Mouse (Mus musculus): ENCODE data around the gene Gnao1.

The Gnao1 gene

GRCm38 (mm10) chr8:93998961-93999360 lies 189.2 kb downstream of the Gnao1 start:
- no peak for DNase-seq (ENCODE audit: extremely low read depth, low read depth)

- DNase-seq (ENCODE audit: extremely low read depth, low read depth), result no peak
Observed at GRCm38 (mm10) chr8:94004139-94004538, 194.4 kb downstream of the Gnao1 start.

- no peak for DNase-seq (ENCODE audit: extremely low read depth, low read depth)
Observed at GRCm38 (mm10) chr8:94009243-94009845, 199.6 kb downstream of the Gnao1 start.

GRCm38 (mm10) chr8:94010101-94010705 lies 200.4 kb downstream of the Gnao1 start:
- DNase-seq (ENCODE audit: extremely low read depth, low read depth), result no peak

GRCm38 (mm10) chr8:94011076-94012012 lies 201.6 kb downstream of the Gnao1 start:
- DNase-seq (ENCODE audit: extremely low read depth, low read depth), result peak; percentile 63

- DNase-seq (ENCODE audit: extremely low read depth, low read depth), result no peak
Observed at GRCm38 (mm10) chr8:94012013-94012951, 202.5 kb downstream of the Gnao1 start, which contains the start of gene Amfr. Gene Amfr, minus strand, starts transcription at chr8:94012842.

GRCm38 (mm10) chr8:94013026-94013612 lies 203.4 kb downstream of the Gnao1 start:
- no peak for DNase-seq (ENCODE audit: extremely low read depth, low read depth)

Measured in MEL-GATA-1-ER (cell line).